Comparison of ENCODE assay signal across 21 mouse cellular contexts in genomic region chr7:19677872-19678271, GRCm38 (mm10). TPM values are rescaled to one million over a fixed set of nuclear protein-coding genes. Genes with fewer than 3 reads are reported as not detected.
A peak's percentile ranks its signal among the peaks of the same experiment; 100 is the strongest.
DNase-seq lines count a peak whose midpoint lies in the region; ATAC-seq and TF ChIP-seq lines count a peak whose summit lies in the region.
"Had no signal": no experiment of that assay in that cellular context is flagged by ENCODE, and none has a peak within 500 bp of the region (broad histone marks: within the 10 kb centered on the region; RNA-seq: fewer than 3 reads in every experiment).

Apoc2 (minus strand) TSS chr7:19677941.

- no peak within 1 kb of the TSS for H3K4me2 ChIP-seq in midbrain, embryonic 11.5 days
- no peak within 1 kb of the TSS for H3K4me2 ChIP-seq in midbrain, embryonic 16.5 days (ENCODE audit: low read length)
- H3K4me2 ChIP-seq in liver, embryonic 11.5 days, result no peak within 1 kb of the TSS
- H3K4me2 ChIP-seq in lung, postnatal 0 days (replicated peaks; ENCODE audit: low read depth, low read length), result no peak within 1 kb of the TSS
- H3K4me2 ChIP-seq: hindbrain, embryonic 14.5 days; lung, embryonic 14.5 days; neural tube, embryonic 12.5 days had no signal

- WGBS in midbrain, embryonic 11.5 days, result 79% methylated on average over 8 of the region's 8 CpGs
- WGBS in midbrain, embryonic 16.5 days, result 81% methylated on average over 8 of the region's 8 CpGs
- 71% methylated on average over 8 of the region's 8 CpGs for WGBS in liver, embryonic 11.5 days
- 52% methylated on average over 8 of the region's 8 CpGs for WGBS in lung, postnatal 0 days

- H3K4me1 ChIP-seq in midbrain, embryonic 11.5 days (ENCODE audit: control insufficient read depth, insufficient read depth, low read length), result no peaks in the 10 kb centered on the region
- no peaks in the 10 kb centered on the region for H3K4me1 ChIP-seq in midbrain, embryonic 16.5 days (ENCODE audit: control insufficient read depth, insufficient read depth, low read length)
- H3K4me1 ChIP-seq in liver, embryonic 11.5 days (replicated peaks; ENCODE audit: control insufficient read depth, insufficient read depth, low read length), result peaks cover 9% of the 10 kb centered on the region
- H3K4me1 ChIP-seq in lung, postnatal 0 days (ENCODE audit: insufficient read depth, low read depth, low read length), result peaks cover 2% of the 10 kb centered on the region; the same call in 1 of the 2 replicates
- H3K4me1 ChIP-seq: neural tube, embryonic 12.5 days had no signal

- H3K4me3 ChIP-seq in midbrain, embryonic 11.5 days (ENCODE audit: low read depth, low read length), result no peak within 1 kb of the TSS
- H3K4me3 ChIP-seq in midbrain, embryonic 16.5 days (ENCODE audit: low read depth, low read length), result no peak within 1 kb of the TSS
- no peak within 1 kb of the TSS for H3K4me3 ChIP-seq in liver, embryonic 11.5 days (ENCODE audit: low read depth, low read length)
- H3K4me3 ChIP-seq in lung, postnatal 0 days (ENCODE audit: low read depth, low read length), result no peak within 1 kb of the TSS
- H3K4me3 ChIP-seq: neural tube, embryonic 12.5 days had no signal

- H3K27ac ChIP-seq in midbrain, embryonic 11.5 days (ENCODE audit: low read depth, low read length), result no peak within 1 kb of the TSS
- no peak within 1 kb of the TSS for H3K27ac ChIP-seq in midbrain, embryonic 16.5 days (ENCODE audit: low read length)
- H3K27ac ChIP-seq in liver, embryonic 11.5 days (ENCODE audit: low read depth, low read length), result 0 out of 2 replicates have a peak within 1 kb of the TSS, but pooled peaks have one; percentile 13
- H3K27ac ChIP-seq in lung, postnatal 0 days (ENCODE audit: low read length), result no peak within 1 kb of the TSS
- H3K27ac ChIP-seq: hindbrain, embryonic 14.5 days; neural tube, embryonic 12.5 days had no signal

- no peak within 1 kb of the TSS for H3K9ac ChIP-seq in midbrain, embryonic 11.5 days (ENCODE audit: low read length)
- no peak within 1 kb of the TSS for H3K9ac ChIP-seq in midbrain, embryonic 16.5 days (ENCODE audit: low read depth, low read length)
- no peak within 1 kb of the TSS for H3K9ac ChIP-seq in liver, embryonic 11.5 days (ENCODE audit: low read depth, low read length)
- H3K9ac ChIP-seq in lung, postnatal 0 days (replicated peaks; ENCODE audit: low read depth), result no peak within 1 kb of the TSS
- H3K9ac ChIP-seq: hindbrain, embryonic 14.5 days; lung, embryonic 14.5 days; neural tube, embryonic 12.5 days had no signal

- no peaks in the 10 kb centered on the region for H3K9me3 ChIP-seq in midbrain, embryonic 11.5 days (ENCODE audit: control insufficient read depth, low read length)
- no peaks in the 10 kb centered on the region for H3K9me3 ChIP-seq in midbrain, embryonic 16.5 days (replicated peaks; ENCODE audit: control insufficient read depth, low read length, poor library complexity, severe bottlenecking)
- H3K9me3 ChIP-seq in liver, embryonic 11.5 days (ENCODE audit: control insufficient read depth, low read length), result no peaks in the 10 kb centered on the region
- H3K9me3 ChIP-seq in lung, postnatal 0 days (ENCODE audit: low read length), result no peaks in the 10 kb centered on the region
- H3K9me3 ChIP-seq: neural tube, embryonic 12.5 days had no signal

- no peak for TF ChIP-seq EP300 in lung, postnatal 0 days (IDR thresholded peaks at IDR 0.05)

- peak; percentile 21 for DNase-seq in midbrain, embryonic 11.5 days (ENCODE audit: low spot score, missing footprints)
- DNase-seq in liver, embryonic 11.5 days (ENCODE audit: low spot score), result no peak
- peak; percentile 86 for DNase-seq in yolk sac, embryonic 10.5 days (ENCODE audit: low spot score)
- DNase-seq in thymus, postnatal 10 days (ENCODE audit: low spot score in 2 of 2), result no peak
- no peak for DNase-seq in lung, postnatal 0 days (ENCODE audit: low spot score)
- no peak for DNase-seq in cerebellum, postnatal 4 days (ENCODE audit: low spot score in 2 of 2)
- DNase-seq: cerebellum, adult 8-10 months; gastrocnemius, postnatal 25 days; heart, postnatal 14 days; kidney, adult 8-10 months; lung, embryonic 14.5 days; right cerebral cortex, postnatal 25 days; thymus, postnatal 4 days had no signal

- no peak for ATAC-seq in midbrain, embryonic 11.5 days (ENCODE audit: low FRiP score)
- no peak for ATAC-seq in midbrain, embryonic 16.5 days
- ATAC-seq in liver, embryonic 11.5 days (replicated peaks; ENCODE audit: low FRiP score), result no peak
- no peak for ATAC-seq in megakaryocyte, adult 5-6 weeks (ENCODE audit: poor library complexity, severe bottlenecking)
- no peak for ATAC-seq in lung, postnatal 0 days

- H3K36me3 ChIP-seq in midbrain, embryonic 11.5 days (ENCODE audit: control insufficient read depth, insufficient read depth, low read length), result no peaks in the 10 kb centered on the region
- H3K36me3 ChIP-seq in midbrain, embryonic 16.5 days (ENCODE audit: control insufficient read depth, insufficient read depth, low read length), result no peaks in the 10 kb centered on the region
- H3K36me3 ChIP-seq in liver, embryonic 11.5 days (ENCODE audit: control insufficient read depth, insufficient read depth, low read length), result no peaks in the 10 kb centered on the region
- no peaks in the 10 kb centered on the region for H3K36me3 ChIP-seq in lung, postnatal 0 days (ENCODE audit: insufficient read depth, low read length)
- H3K36me3 ChIP-seq: neural tube, embryonic 12.5 days had no signal

- no peak for TF ChIP-seq CTCF in lung, postnatal 0 days (IDR thresholded peaks at IDR 0.05)

- no peaks in the 10 kb centered on the region for H3K27me3 ChIP-seq in midbrain, embryonic 11.5 days (ENCODE audit: control insufficient read depth, insufficient read depth, low read length)
- no peaks in the 10 kb centered on the region for H3K27me3 ChIP-seq in midbrain, embryonic 16.5 days (ENCODE audit: control insufficient read depth, insufficient read depth, low read depth, low read length)
- H3K27me3 ChIP-seq in liver, embryonic 11.5 days (replicated peaks; ENCODE audit: control insufficient read depth, insufficient read depth, low read length), result no peaks in the 10 kb centered on the region
- no peaks in the 10 kb centered on the region for H3K27me3 ChIP-seq in lung, postnatal 0 days (replicated peaks; ENCODE audit: insufficient read depth, low read length)
- H3K27me3 ChIP-seq: neural tube, embryonic 12.5 days had no signal

RNA-seq across cellular contexts. Expression of gene Apoc2, which starts in this region (rescaled TPM):
- not detected in 2 replicates for polyA plus RNA-seq in midbrain, embryonic 11.5 days (2014; fragmentation: Nextera tagmentation; extraction: Ambion mirVana)
- not detected in 2 replicates for polyA plus RNA-seq in midbrain, embryonic 16.5 days (2015; fragmentation: Nextera tagmentation; extraction: Ambion mirVana)
- polyA plus RNA-seq in liver, embryonic 11.5 days (2014; fragmentation: Nextera tagmentation; extraction: Ambion mirVana), result 235 and 244 TPM in 2 replicates
- total RNA-seq in megakaryocyte, adult 5-6 weeks (2015), result 90.8 and 107 TPM in 2 replicates
- 79.2 and 97.6 TPM in 2 replicates for total RNA-seq in megakaryocyte, adult 5-6 weeks (2017)
- polyA plus RNA-seq in lung, postnatal 0 days (2015; fragmentation: Nextera tagmentation; extraction: Ambion mirVana), result 4.2 and 4.9 TPM in 2 replicates
- total RNA-seq: ES-E14; gastrocnemius, postnatal 25 days; layer of hippocampus, postnatal 25 days; left cerebral cortex, postnatal 25 days; midbrain, postnatal 0 days had no signal
- polyA plus RNA-seq: hindbrain, embryonic 14.5 days had no signal

Comparison
In these comparisons a context has a peak if more than half of its experiments do, and no peak if none do; other contexts are left out.
1. RNA of gene Apoc2 (polyA plus RNA-seq): 235 to 244 TPM in liver, embryonic 11.5 days; 4.2 to 4.9 TPM in lung, postnatal 0 days, not detected in midbrain, embryonic 16.5 days and not detected in midbrain, embryonic 11.5 days; every median in the first group is over 10 times any median in the second.
2. Peak in DNase-seq in midbrain, embryonic 11.5 days; RNA of the gene not detected or under 1 TPM.